Mouse (Mus musculus): ENCODE data around the gene Clk3. TPM values are rescaled to one million over a fixed set of nuclear protein-coding genes. Genes with fewer than 3 reads are reported as not detected.

The Clk3 gene
- polyA plus RNA-seq, 1 experiment from 2014 or later, result 88.6 TPM

DNA sequence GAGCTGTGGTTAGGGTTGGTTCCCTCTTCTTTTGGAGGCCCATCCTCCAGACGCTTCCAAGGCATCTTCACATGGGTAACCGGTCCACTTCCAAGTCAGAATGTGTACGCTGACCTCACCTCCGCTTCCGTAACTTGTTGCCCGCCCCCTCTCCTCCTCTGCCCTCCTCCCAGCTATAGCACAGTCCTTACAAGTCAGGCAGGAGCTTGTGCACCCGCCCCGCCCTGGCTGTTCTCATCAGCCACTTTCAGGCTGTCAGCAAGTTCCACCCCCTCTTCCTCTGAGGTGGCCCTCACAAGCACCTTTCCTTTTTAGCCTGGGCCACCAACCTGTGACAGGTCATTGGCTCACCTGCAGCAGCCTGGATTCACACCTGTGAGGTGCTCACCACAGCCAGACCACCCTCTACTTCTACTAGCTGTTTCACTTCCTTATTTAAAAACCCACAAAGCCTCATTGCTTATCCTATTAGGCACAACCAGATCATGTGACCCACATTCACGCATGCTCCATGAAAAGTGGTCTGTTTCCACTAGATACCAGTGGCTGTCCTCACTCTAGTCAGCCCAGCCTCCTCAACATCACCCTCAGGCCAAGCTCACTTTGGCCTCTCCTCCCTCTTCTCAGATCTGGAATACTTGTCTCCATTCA lies 34.8 kb upstream of the Clk3 start:
- WGBS, result 94% methylated on average over 9 of the region's 9 CpGs
- H3K4me2 ChIP-seq (replicated peaks), result no peak overlapping the region
- no peak overlapping the region for H3K27ac ChIP-seq (replicated peaks)
- H3K4me1 ChIP-seq, result peaks cover 13% of the 10 kb centered on the region
- H3K9me3 ChIP-seq, result no peaks in the 10 kb centered on the region
- H3K4me3 ChIP-seq, result no peak overlapping the region
- ATAC-seq (replicated peaks), result no peak
- no peaks in the 10 kb centered on the region for H3K27me3 ChIP-seq
- no peak overlapping the region for H3K9ac ChIP-seq (replicated peaks)
- peaks cover 26% of the 10 kb centered on the region for H3K36me3 ChIP-seq

DNA sequence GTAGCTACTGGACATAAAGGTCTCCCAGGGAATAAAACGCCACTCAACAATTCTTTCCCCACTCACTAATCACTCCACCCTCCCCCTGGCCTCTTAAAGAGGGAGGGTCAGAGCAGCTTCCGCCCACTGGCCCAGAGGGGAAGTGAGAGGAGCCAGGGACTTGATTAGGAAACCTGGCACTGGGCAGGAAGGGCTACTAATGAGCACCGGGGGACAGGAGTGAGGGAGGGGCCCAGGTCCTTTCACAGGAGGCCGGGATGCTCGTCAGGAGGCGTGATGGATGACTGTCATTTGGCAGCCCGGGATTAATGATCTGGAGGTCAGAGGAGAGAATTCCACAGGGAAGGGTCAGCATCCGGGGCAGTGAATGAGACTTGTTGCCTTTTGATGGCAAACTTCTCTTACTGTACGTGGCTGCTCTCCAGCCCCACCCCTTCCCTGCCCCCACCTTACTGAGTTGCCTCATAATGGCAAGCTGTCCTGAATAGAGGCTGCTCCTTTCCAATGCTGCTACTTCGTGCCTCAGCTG lies 33.1 kb upstream of the Clk3 start:
- peaks cover 36% of the 10 kb centered on the region for H3K36me3 ChIP-seq
- ATAC-seq (replicated peaks), result 0 out of 2 replicates have a peak, but pooled peaks have one; percentile 43

DNA sequence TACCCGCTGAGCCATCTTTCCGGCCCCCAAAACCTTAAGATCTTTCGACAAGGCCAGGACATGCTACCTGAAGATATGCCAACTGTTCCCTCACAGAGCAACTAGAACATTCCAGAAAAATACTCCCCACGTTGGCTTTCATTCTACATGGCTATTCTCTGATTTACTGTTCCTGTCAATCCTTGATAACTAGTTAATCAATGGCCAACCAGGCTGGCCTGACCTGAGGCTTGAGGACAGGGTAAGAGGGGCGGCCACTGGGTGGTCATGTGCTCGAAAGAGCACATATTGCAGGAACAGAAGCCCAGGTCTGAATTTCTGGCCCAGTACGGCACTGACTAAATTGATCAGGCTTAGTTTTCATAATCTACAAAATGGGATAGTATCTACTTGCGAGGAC lies 31.8 kb upstream of the Clk3 start:
- 94% methylated on average over 8 of the region's 8 CpGs for WGBS
- peaks cover 47% of the 10 kb centered on the region for H3K36me3 ChIP-seq
- ATAC-seq (replicated peaks), result no peak
- no peak overlapping the region for H3K9ac ChIP-seq (replicated peaks)
- no peaks in the 10 kb centered on the region for H3K9me3 ChIP-seq
- H3K4me3 ChIP-seq, result no peak overlapping the region
- H3K27ac ChIP-seq (replicated peaks), result no peak overlapping the region
- no peaks in the 10 kb centered on the region for H3K27me3 ChIP-seq
- no peak overlapping the region for H3K4me2 ChIP-seq (replicated peaks)
- H3K4me1 ChIP-seq, result peaks cover 7% of the 10 kb centered on the region

More for the DNA sequence above, 33.1 kb upstream of the Clk3 start:
- H3K27me3 ChIP-seq, result no peaks in the 10 kb centered on the region
- no peak overlapping the region for H3K4me3 ChIP-seq
- no peak overlapping the region for H3K9ac ChIP-seq (replicated peaks)
- 7% methylated on average over 10 of the region's 10 CpGs for WGBS
- H3K27ac ChIP-seq (replicated peaks), result no peak overlapping the region
- H3K9me3 ChIP-seq, result no peaks in the 10 kb centered on the region
- peaks cover 13% of the 10 kb centered on the region for H3K4me1 ChIP-seq
- no peak overlapping the region for H3K4me2 ChIP-seq (replicated peaks)

DNA sequence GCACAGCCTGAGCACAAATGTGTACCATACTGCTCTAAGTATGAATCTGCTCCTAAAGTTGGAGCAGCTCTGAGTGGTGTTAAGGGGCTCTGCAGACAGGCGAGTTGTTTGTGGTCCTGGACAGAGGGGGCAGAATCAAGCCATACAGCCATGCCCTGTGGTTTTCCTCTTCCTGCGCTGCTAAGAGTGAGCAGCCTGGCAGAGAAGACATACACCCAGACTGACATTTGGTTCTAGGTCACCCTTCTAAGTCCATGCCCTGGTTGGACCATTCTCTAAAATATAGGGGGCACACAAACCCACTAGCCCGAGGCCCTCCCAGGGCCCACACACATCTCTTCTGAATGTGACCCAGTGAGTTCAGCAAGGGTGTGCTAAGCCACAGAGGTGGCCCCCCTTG lies 24.1 kb upstream of the Clk3 start:
- H3K36me3 ChIP-seq, result peaks cover 46% of the 10 kb centered on the region
- no peaks in the 10 kb centered on the region for H3K9me3 ChIP-seq
- no peak overlapping the region for H3K27ac ChIP-seq (replicated peaks)
- no peaks in the 10 kb centered on the region for H3K4me1 ChIP-seq
- H3K9ac ChIP-seq (replicated peaks), result no peak overlapping the region
- H3K4me2 ChIP-seq (replicated peaks), result no peak overlapping the region
- no peak for ATAC-seq (replicated peaks)
- H3K4me3 ChIP-seq, result no peak overlapping the region
- H3K27me3 ChIP-seq, result no peaks in the 10 kb centered on the region
- WGBS, result 79% methylated on average over 3 of the region's 3 CpGs

DNA sequence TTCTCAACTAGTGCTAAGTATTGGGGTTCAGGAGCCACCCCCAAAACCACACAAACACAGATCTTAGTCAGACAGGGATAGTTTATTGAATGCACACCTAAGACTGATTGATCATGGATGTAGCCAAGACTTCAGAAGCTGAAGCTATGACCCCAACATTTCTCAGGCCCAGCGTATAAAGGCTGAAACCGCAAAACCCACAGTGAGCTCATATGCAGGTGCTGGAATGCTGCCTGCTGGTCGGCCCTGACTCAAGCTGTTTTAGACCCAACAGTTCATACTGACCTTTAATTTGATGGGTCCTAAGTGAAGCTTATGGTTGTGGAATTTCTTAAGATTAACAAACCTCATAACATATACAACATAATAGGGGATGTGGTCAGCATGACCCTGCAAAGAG lies 17.0 kb upstream of the Clk3 start:
- H3K27me3 ChIP-seq, result no peaks in the 10 kb centered on the region
- H3K36me3 ChIP-seq, result no peaks in the 10 kb centered on the region; the same call in 1 of the 2 replicates
- 95% methylated on average over 3 of the region's 3 CpGs for WGBS

DNA sequence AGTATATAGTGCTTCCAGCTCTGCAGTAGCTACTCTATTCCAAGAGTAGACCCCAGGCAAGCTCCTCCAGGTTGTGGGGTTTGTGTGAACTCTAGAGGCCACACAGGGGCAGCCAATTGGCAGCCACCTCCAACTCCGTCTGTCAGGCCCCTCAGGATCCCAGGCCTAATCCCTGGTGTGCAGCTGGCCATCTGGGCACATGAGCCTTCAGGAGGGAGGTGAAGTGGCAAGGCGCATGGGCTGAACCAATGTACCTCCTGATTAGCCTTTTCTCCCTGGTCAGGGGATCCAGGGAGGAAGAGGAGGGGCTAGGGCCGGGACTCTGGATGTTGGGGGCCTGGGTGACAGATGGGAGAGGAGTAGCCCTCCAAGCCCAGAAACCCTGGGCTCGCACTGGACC lies 10.1 kb upstream of the Clk3 start:
- no peak for ATAC-seq (replicated peaks)
- Histone ChIP-seq H3K27me3 (no peaks in the 10 kb centered on the region), H3K4me3 (no peak overlapping the region), H3K4me2 (replicated peaks) (no peak overlapping the region), H3K4me1 (no peaks in the 10 kb centered on the region), H3K27ac (replicated peaks) (no peak overlapping the region), H3K9me3 (no peaks in the 10 kb centered on the region), H3K9ac (replicated peaks) (no peak overlapping the region), H3K36me3 (no peaks in the 10 kb centered on the region)
- WGBS, result 61% methylated on average over 4 of the region's 4 CpGs

More for the DNA sequence above, 17.0 kb upstream of the Clk3 start:
- H3K4me2 ChIP-seq (replicated peaks), result no peak overlapping the region
- H3K9me3 ChIP-seq, result no peaks in the 10 kb centered on the region
- H3K9ac ChIP-seq (replicated peaks), result no peak overlapping the region
- H3K4me3 ChIP-seq, result no peak overlapping the region
- no peak for ATAC-seq (replicated peaks)
- H3K4me1 ChIP-seq, result no peaks in the 10 kb centered on the region
- H3K27ac ChIP-seq (replicated peaks), result no peak overlapping the region

DNA sequence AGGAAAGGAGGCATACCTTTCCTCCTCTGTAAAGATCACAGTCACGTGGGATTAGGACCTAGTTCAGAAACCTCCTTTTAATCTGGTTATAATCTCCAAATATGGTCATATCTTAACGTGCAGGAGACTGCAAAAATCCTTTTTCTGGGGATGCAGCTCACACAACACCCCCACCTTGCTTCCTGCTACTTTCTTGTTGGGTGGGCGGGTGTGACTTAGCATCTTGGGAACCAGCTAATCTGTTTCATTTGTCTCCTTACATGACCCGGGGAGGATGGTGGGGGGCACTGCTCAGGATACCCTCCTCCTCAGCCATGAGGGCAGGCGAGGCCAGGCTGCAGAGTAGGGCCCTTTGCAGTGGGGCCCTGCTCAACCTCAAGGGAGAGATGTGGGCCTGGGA lies 9.4 kb upstream of the Clk3 start:
- H3K4me2 ChIP-seq (replicated peaks), result no peak overlapping the region
- WGBS, result 75% methylated on average over 5 of the region's 5 CpGs
- H3K4me3 ChIP-seq, result no peak overlapping the region
- H3K4me1 ChIP-seq, result no peaks in the 10 kb centered on the region
- no peak overlapping the region for H3K9ac ChIP-seq (replicated peaks)
- H3K27me3 ChIP-seq, result no peaks in the 10 kb centered on the region
- H3K36me3 ChIP-seq, result no peaks in the 10 kb centered on the region
- H3K27ac ChIP-seq (replicated peaks), result no peak overlapping the region
- no peak for ATAC-seq (replicated peaks)
- no peaks in the 10 kb centered on the region for H3K9me3 ChIP-seq

DNA sequence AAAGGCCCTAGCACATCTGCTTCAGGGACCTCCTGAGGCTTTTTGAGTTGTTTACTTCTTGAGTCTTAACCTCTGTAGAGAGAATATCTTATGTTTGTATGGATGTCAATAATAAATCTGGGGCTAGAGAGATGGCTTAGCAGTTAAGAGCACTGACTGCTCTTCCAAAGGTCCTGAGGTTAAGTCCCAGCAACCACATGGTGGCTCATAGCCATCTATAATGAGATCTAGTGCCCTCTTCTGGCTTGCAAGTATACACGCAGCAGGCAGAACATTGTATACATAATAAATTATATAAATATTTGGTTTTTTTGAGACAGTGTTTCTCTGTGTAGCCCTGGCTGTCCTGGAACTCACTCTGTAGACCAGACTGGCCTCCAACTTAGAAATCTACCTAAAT lies 8.5 kb upstream of the Clk3 start:
- 10% methylated on average over 1 of the region's 1 CpGs for WGBS
- H3K27ac ChIP-seq (replicated peaks), result no peak overlapping the region
- no peaks in the 10 kb centered on the region for H3K27me3 ChIP-seq
- no peak overlapping the region for H3K4me2 ChIP-seq (replicated peaks)
- H3K36me3 ChIP-seq, result no peaks in the 10 kb centered on the region
- H3K9me3 ChIP-seq, result no peaks in the 10 kb centered on the region
- no peaks in the 10 kb centered on the region for H3K4me1 ChIP-seq
- H3K9ac ChIP-seq (replicated peaks), result no peak overlapping the region
- no peak overlapping the region for H3K4me3 ChIP-seq
- no peak for ATAC-seq (replicated peaks)

DNA sequence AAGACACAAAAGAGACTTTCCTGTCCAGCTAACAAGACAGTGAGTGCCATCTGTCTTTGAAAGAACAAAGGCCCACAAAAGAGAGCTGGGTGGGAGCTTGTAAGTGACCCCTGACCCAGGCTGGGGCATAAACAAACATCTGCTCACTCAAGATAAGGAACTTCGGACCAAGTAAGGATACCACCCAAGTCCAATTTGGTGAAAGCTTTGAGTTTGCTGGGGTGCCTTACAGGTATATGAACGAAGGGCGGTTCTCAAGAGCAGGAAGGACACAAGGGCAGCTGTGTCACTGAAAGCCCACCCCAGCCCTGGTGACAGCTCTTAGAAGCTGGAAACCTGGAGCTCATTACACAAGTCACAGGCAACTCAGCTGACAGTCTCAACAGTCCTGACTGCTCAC lies 8.1 kb upstream of the Clk3 start:
- H3K4me2 ChIP-seq (replicated peaks), result no peak overlapping the region
- H3K4me1 ChIP-seq, result no peaks in the 10 kb centered on the region
- H3K9me3 ChIP-seq, result no peaks in the 10 kb centered on the region
- H3K9ac ChIP-seq (replicated peaks), result no peak overlapping the region
- no peak for ATAC-seq (replicated peaks)
- 91% methylated on average over 3 of the region's 3 CpGs for WGBS
- no peaks in the 10 kb centered on the region for H3K27me3 ChIP-seq
- no peak overlapping the region for H3K4me3 ChIP-seq
- no peak overlapping the region for H3K27ac ChIP-seq (replicated peaks)
- no peaks in the 10 kb centered on the region for H3K36me3 ChIP-seq

DNA sequence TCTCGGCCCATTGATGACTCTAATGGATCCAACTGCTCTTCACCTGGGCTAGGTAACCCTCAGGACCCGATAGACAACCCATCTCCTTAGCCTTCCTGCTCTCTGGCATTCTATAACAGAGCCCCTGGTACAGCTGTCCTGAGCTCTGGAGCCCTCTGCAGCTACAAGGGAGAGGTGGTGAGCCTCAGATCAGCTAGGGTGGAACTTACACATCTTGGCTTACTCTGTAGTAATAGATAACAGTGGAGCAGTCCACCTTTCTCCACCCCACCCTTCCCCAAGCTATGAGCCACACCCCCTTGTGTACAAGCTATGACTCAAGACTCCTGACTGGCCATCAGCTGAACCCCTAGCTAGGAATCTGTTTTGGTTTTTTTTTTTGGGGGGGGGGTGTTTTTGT lies 5.2 kb upstream of the Clk3 start:
- Histone ChIP-seq H3K9ac (replicated peaks) (no peak overlapping the region), H3K27ac (replicated peaks) (no peak overlapping the region), H3K27me3 (no peaks in the 10 kb centered on the region), H3K36me3 (no peaks in the 10 kb centered on the region), H3K9me3 (no peaks in the 10 kb centered on the region), H3K4me1 (peaks cover 8% of the 10 kb centered on the region), H3K4me3 (no peak overlapping the region), H3K4me2 (replicated peaks) (no peak overlapping the region)
- ATAC-seq (replicated peaks), result no peak
- WGBS, result 89% methylated on average over 2 of the region's 2 CpGs

DNA sequence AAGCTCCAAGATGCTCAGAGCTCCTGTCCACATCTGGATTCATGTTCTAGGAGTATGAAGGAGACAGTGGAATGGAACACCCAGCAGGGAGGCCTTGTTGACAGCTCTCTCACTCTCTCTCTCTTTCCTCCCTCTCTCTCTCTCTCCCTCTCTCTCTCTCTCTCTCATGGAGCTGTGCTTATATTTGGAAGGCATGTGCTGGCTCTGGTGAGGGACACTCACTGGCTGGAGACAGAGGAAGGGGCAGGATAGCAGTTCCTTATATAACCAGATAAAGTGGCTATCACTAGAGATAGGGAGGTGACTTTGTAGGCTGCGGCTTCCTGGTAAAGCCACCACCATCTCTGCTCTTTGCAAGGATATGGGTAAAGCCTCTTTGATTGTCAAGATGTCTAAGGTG lies 4.6 kb upstream of the Clk3 start:
- no peaks in the 10 kb centered on the region for H3K27me3 ChIP-seq
- no peak overlapping the region for H3K9ac ChIP-seq (replicated peaks)
- no peaks in the 10 kb centered on the region for H3K36me3 ChIP-seq
- H3K4me2 ChIP-seq (replicated peaks), result no peak overlapping the region
- no peak overlapping the region for H3K4me3 ChIP-seq
- ATAC-seq (replicated peaks), result no peak
- H3K4me1 ChIP-seq, result peaks cover 8% of the 10 kb centered on the region
- WGBS, result 94% methylated on average over 1 of the region's 1 CpGs
- H3K27ac ChIP-seq (replicated peaks), result no peak overlapping the region
- H3K9me3 ChIP-seq, result no peaks in the 10 kb centered on the region

DNA sequence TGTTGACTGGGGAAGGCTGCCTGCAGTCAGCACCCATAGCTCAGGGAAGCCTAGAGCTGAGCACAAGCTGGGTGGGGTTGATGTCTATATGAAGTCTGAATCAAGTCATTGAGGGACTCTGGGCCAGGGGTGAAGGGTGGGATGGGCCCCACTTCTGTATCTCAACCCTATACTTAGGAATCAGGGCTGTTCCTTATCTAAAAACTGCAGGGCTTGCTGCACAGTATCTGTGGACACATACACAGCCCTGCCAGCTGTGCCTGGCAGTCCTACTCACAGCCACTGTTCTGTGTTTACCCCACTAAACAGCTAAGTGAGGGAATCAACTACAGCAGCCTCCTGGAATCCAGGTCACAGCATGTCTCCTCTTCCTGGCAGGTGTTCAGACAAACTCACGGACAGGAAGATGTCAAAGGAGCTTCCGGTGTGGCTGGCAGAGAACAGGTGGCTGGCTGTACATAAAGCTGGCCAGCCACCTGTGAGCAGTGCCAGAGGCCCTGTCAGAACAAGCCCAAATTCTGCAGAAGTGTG lies 3.9 kb upstream of the Clk3 start:
- ATAC-seq (replicated peaks), result no peak
- H3K27me3 ChIP-seq, result no peaks in the 10 kb centered on the region
- no peak overlapping the region for H3K9ac ChIP-seq (replicated peaks)
- H3K36me3 ChIP-seq, result no peaks in the 10 kb centered on the region
- 67% methylated on average over 2 of the region's 2 CpGs for WGBS
- H3K27ac ChIP-seq (replicated peaks), result no peak overlapping the region
- peaks cover 8% of the 10 kb centered on the region for H3K4me1 ChIP-seq
- H3K9me3 ChIP-seq, result no peaks in the 10 kb centered on the region
- no peak overlapping the region for H3K4me3 ChIP-seq
- H3K4me2 ChIP-seq (replicated peaks), result no peak overlapping the region

DNA sequence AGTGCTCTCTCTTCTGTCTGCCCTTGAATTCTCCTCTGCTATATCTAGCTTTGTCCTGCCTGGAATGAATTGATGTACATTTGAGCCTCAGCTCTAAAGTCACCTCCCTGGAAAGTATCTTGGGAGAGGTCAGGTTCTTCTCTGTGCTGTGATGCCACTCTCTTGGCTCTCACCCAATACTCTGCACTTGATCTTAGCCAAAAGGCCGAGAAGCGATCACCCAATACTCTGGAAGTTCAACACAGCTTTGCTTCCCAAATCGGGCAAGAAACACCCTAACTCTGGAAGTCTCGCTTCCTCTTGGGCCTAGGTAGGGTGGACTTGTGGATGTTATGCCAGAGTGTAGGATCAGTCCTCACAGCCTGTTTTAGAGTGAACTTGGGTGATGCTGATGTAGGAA lies 1.6 kb upstream of the Clk3 start:
- Histone ChIP-seq H3K9me3 (no peaks in the 10 kb centered on the region), H3K4me3 (no peak overlapping the region), H3K9ac (replicated peaks) (no peak overlapping the region), H3K36me3 (no peaks in the 10 kb centered on the region), H3K4me1 (peaks cover 28% of the 10 kb centered on the region), H3K27ac (replicated peaks) (no peak overlapping the region), H3K4me2 (replicated peaks) (no peak overlapping the region), H3K27me3 (no peaks in the 10 kb centered on the region)
- 91% methylated on average over 4 of the region's 4 CpGs for WGBS
- ATAC-seq (replicated peaks), result no peak
